Comparison of ENCODE assay signal across 8 mouse cellular contexts in genomic region chr5:138994108-138994785, GRCm38 (mm10). TPM values are rescaled to one million over a fixed set of nuclear protein-coding genes. Genes with fewer than 3 reads are reported as not detected.
DNase-seq lines count a peak whose midpoint lies in the region; ATAC-seq and TF ChIP-seq lines count a peak whose summit lies in the region.

No protein-coding gene starts in this region.

- no peak for DNase-seq in heart, embryonic 10.5 days (ENCODE audit: low spot score)
- no peak for DNase-seq in heart, adult 11 months
- peak; percentile 56 for DNase-seq in Muller cell, postnatal 12 days (ENCODE audit: inconsistent ontology term)
- DNase-seq in forebrain, embryonic 10.5 days (ENCODE audit: extremely low spot score, low spot score) = peak; percentile 38
- no peak for DNase-seq in frontal cortex, postnatal 10 days (ENCODE audit: low spot score in 2 of 2)

- peaks cover 78% of the 10 kb centered on the region for H3K4me1 ChIP-seq in heart, embryonic 10.5 days
- peaks cover 88% of the 10 kb centered on the region for H3K4me1 ChIP-seq in forebrain, embryonic 10.5 days
- H3K4me1 ChIP-seq in intestine, postnatal 0 days (replicated peaks; ENCODE audit: control insufficient read depth, insufficient read depth, low read length) = peaks cover 12% of the 10 kb centered on the region; the same call in 1 of the 2 replicates
- peaks cover 86% of the 10 kb centered on the region for H3K4me1 ChIP-seq in lung, embryonic 15.5 days
- peaks cover 38% of the 10 kb centered on the region; the same call in 1 of the 2 replicates for H3K4me1 ChIP-seq in stomach, embryonic 14.5 days (ENCODE audit: control insufficient read depth, insufficient read depth, low read length)

- ATAC-seq in intestine, postnatal 0 days = 0 out of 2 replicates have a peak, but pooled peaks have one; percentile 1
- 0 out of 2 replicates have a peak, but pooled peaks have one; percentile 8 for ATAC-seq in lung, embryonic 15.5 days (ENCODE audit: borderline replicate concordance, extremely low read depth, low FRiP score, low TSS enrichment)
- peak; percentile 43; the same call in 1 of the 2 replicates for ATAC-seq in stomach, embryonic 14.5 days (ENCODE audit: insufficient number of reproducible peaks, insufficient read depth, low FRiP score, low read depth)

- peaks cover 86% of the 10 kb centered on the region for H3K27me3 ChIP-seq in heart, embryonic 10.5 days (ENCODE audit: insufficient read depth, poor library complexity, severe bottlenecking)
- H3K27me3 ChIP-seq in forebrain, embryonic 10.5 days (ENCODE audit: poor library complexity, severe bottlenecking) = peaks cover 98% of the 10 kb centered on the region
- H3K27me3 ChIP-seq in intestine, postnatal 0 days (replicated peaks; ENCODE audit: control insufficient read depth, insufficient read depth, low read length) = no peaks in the 10 kb centered on the region; the same call in 1 of the 2 replicates
- H3K27me3 ChIP-seq in lung, embryonic 15.5 days = peaks cover 65% of the 10 kb centered on the region
- peaks cover 15% of the 10 kb centered on the region for H3K27me3 ChIP-seq in stomach, embryonic 14.5 days (ENCODE audit: control insufficient read depth, insufficient read depth, low read length)

- H3K4me3 ChIP-seq in heart, embryonic 10.5 days = peak overlapping the region; percentile 83
- H3K4me3 ChIP-seq in forebrain, embryonic 10.5 days = peak overlapping the region; percentile 75
- H3K4me3 ChIP-seq in intestine, postnatal 0 days (ENCODE audit: low read depth, low read length) = peak overlapping the region; percentile 76
- peak overlapping the region; percentile 85 for H3K4me3 ChIP-seq in lung, embryonic 15.5 days
- peak overlapping the region; percentile 77 for H3K4me3 ChIP-seq in stomach, embryonic 14.5 days (ENCODE audit: low read depth, low read length)

- H3K4me2 ChIP-seq in intestine, postnatal 0 days (replicated peaks; ENCODE audit: low read depth) = peak overlapping the region; percentile 93
- H3K4me2 ChIP-seq in lung, embryonic 15.5 days = peak overlapping the region; percentile 95
- H3K4me2 ChIP-seq in stomach, embryonic 14.5 days (replicated peaks; ENCODE audit: low read depth, low read length) = peak overlapping the region; percentile 94

- no peaks in the 10 kb centered on the region for H3K9me3 ChIP-seq in heart, embryonic 10.5 days
- no peaks in the 10 kb centered on the region for H3K9me3 ChIP-seq in forebrain, embryonic 10.5 days
- no peaks in the 10 kb centered on the region for H3K9me3 ChIP-seq in intestine, postnatal 0 days (ENCODE audit: control insufficient read depth)
- no peaks in the 10 kb centered on the region for H3K9me3 ChIP-seq in lung, embryonic 15.5 days
- H3K9me3 ChIP-seq in stomach, embryonic 14.5 days (ENCODE audit: control insufficient read depth, low read depth, low read length) = no peaks in the 10 kb centered on the region

- no peak for TF ChIP-seq CTCF in intestine, postnatal 0 days (IDR thresholded peaks at IDR 0.05; ENCODE audit: low read depth)

- WGBS in heart, embryonic 10.5 days = under 1% methylated on average over 47 of the region's 48 CpGs
- WGBS in forebrain, embryonic 10.5 days = under 1% methylated on average over 48 of the region's 48 CpGs
- WGBS in intestine, postnatal 0 days = under 1% methylated on average over 38 of the region's 48 CpGs
- WGBS in lung, embryonic 15.5 days = under 1% methylated on average over 48 of the region's 48 CpGs
- under 1% methylated on average over 39 of the region's 48 CpGs for WGBS in stomach, embryonic 14.5 days

- H3K36me3 ChIP-seq in heart, embryonic 10.5 days = peaks cover 12% of the 10 kb centered on the region; the same call in 1 of the 2 replicates
- H3K36me3 ChIP-seq in forebrain, embryonic 10.5 days (replicated peaks) = no peaks in the 10 kb centered on the region
- H3K36me3 ChIP-seq in intestine, postnatal 0 days (ENCODE audit: control insufficient read depth, insufficient read depth) = peaks cover 7% of the 10 kb centered on the region; the same call in 1 of the 2 replicates
- no peaks in the 10 kb centered on the region for H3K36me3 ChIP-seq in lung, embryonic 15.5 days
- H3K36me3 ChIP-seq in stomach, embryonic 14.5 days (ENCODE audit: control insufficient read depth, insufficient read depth, low read length) = peaks cover 4% of the 10 kb centered on the region; the same call in 1 of the 2 replicates

- H3K27ac ChIP-seq in heart, embryonic 10.5 days = peak overlapping the region; percentile 95
- H3K27ac ChIP-seq in forebrain, embryonic 10.5 days = peak overlapping the region; percentile 84
- H3K27ac ChIP-seq in intestine, postnatal 0 days (ENCODE audit: low read depth, low read length) = peak overlapping the region; percentile 96
- H3K27ac ChIP-seq in lung, embryonic 15.5 days = peak overlapping the region; percentile 96
- peak overlapping the region; percentile 90 for H3K27ac ChIP-seq in stomach, embryonic 14.5 days (ENCODE audit: low read length)

- peak overlapping the region; percentile 94 for H3K9ac ChIP-seq in intestine, postnatal 0 days (ENCODE audit: low read depth, low read length)
- peak overlapping the region; percentile 76 for H3K9ac ChIP-seq in lung, embryonic 15.5 days
- peak overlapping the region; percentile 92 for H3K9ac ChIP-seq in stomach, embryonic 14.5 days (replicated peaks; ENCODE audit: low read depth, low read length)

RNA-seq across cellular contexts. Expression of gene Pdgfa, which starts 2.9 kb away (rescaled TPM):
- 22.5 and 23.6 TPM in 2 replicates for polyA plus RNA-seq in heart, embryonic 10.5 days (2016; fragmentation: Nextera tagmentation; extraction: Ambion mirVana)
- polyA plus RNA-seq in forebrain, embryonic 10.5 days (2016; fragmentation: Nextera tagmentation; extraction: Ambion mirVana) = 12.3 and 14.3 TPM in 2 replicates
- 64.4 and 72.0 TPM in 2 replicates for polyA plus RNA-seq in intestine, postnatal 0 days (2015; fragmentation: Nextera tagmentation; extraction: Ambion mirVana)
- 53.2 and 56.3 TPM in 2 replicates for polyA plus RNA-seq in lung, embryonic 15.5 days (2015; fragmentation: Nextera tagmentation; extraction: Ambion mirVana)
- polyA plus RNA-seq in stomach, embryonic 14.5 days (2014; fragmentation: Nextera tagmentation; extraction: Ambion mirVana) = 61.2 and 66.6 TPM in 2 replicates

Comparison
In these comparisons a context has a peak if more than half of its experiments do, and no peak if none do; other contexts are left out.
1. DNase-seq: peak in Muller cell, postnatal 12 days (single experiment) and forebrain, embryonic 10.5 days (single experiment); none in heart, embryonic 10.5 days (single experiment), heart, adult 11 months (single experiment) and frontal cortex, postnatal 10 days (0 of 2).
2. Peak in every context shown above with its lines, with median percentiles within 50 percentile points of each other: H3K27ac ChIP-seq, H3K4me3 ChIP-seq, ATAC-seq, H3K4me2 ChIP-seq and H3K9ac ChIP-seq.